Mouse (Mus musculus) naive thymus-derived CD4-positive, alpha-beta T cell, adult 2 months (primary cell): ENCODE data around the gene Crebbp.
"Not testable (repeated sequence)": the region's sequence is repeated elsewhere in the genome, so short reads cannot be mapped to it uniquely, and the experiment has no call there.

Source experiments
- DNase-seq: peaks from one replicate; pipeline ENCODE4 v3.0.0-alpha.2; 2011; ENCODE audit warnings: low read depth

The Crebbp gene

DNA sequence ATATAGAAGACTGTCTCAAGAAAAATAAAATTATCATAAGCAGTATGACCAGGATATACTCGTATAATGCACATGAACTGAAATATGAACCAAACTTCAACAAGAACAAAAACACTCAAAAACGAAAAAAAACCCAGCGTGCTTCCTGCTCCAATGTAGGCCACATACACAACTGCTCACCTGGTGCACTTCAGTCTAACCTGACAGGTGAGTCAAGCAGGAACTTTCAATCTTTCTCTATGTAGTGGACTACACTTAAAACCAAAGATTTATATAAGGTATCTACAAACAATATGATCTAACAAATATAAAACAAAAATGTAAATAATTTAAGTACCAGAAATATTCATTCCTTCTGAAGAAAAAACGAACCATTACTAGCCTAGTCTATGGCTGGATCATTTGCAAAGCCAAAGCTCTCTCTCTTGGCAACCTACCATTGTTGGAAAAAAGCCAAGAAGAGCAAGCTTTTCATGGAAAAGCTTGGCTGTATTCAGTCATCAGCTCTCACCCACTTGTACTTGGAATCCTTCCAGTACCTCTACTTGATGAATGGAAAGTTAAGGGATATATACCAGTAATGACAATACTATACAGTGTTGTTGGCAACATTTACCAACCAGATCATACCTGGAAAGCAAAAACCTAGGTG lies 53.4 kb downstream of the Crebbp start:
- no peak for DNase-seq

- DNase-seq, result no peak
These were observed 60.7 kb downstream of the Crebbp start for GRCm38 (mm10) chr16:4153121-4153520.

DNA sequence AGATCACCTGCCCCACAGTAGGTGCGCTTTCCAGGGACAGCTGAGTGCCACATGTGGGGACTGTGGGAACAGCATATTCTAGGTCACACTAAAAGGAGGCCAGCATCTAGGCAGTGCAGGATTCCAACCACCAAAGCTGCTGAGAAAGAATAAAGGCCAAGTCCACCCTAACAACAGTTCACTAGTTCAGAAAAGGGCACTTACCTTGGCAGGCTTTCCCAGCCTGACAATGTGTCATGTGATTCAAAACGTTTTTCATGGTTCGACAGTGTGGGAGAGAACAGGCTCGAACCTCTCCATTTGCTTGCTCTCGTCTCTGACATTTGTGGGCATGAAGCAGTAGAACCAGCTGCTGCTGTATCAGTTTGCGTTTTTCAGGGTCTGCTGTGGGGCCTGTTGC lies 75.3 kb downstream of the Crebbp start:
- no peak for DNase-seq

DNA sequence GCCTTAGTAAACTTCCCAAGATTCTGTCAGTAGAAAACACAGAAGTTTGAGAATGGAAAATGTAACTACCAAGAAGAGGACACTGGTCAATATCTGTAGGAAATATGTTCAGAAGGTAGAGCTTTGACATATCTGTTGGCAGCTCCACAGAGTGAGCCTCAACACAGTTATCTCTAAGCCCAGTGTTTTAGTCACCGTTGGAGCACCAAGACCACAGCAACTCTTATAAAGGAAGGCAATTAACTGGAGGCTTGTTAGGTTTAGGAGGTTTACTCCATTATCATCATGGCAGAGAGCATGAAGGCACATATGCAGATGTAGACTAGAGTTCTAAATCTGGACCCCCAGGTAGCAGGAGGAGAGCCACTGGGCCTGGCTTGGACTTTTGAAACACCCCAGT lies 80.0 kb downstream of the Crebbp start:
- DNase-seq, result no peak

DNA sequence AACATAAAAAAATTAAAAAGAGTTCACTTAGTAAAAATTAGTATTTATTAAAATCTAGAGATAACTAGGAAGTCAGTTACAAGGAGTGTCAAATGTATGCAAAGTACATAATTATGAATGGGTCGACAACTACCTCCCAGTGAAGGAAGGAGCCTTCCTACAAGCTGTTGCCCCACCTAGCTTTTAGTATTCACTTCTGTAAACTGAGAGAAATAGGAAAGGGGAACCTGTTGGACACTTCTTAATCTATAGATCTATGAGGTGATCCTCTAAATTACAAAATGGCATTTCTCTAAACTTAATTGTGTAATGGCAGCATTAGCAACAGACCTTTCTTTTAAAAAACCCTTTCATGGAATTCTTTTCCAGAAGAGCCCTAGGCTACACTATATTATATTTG lies 84.9 kb downstream of the Crebbp start:
- no peak for DNase-seq

DNA sequence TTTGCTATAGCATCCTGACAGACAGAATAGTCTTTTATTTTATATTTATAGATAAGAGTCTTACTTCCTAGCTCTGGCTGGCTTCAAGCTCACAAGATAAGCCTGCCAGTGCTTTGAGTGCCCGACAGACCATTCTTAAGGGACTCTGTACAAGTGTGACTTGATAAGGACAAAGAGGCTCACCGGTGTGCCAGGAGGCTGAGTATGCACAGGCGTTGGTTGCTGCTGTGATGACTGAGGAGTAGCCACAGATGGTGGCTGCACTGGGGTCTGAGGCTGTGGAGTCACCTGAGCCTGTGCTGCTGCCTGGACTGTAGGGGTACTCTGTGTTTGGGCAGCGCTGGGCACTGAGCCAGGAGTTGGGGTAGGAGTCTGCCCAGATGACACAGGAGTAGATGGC lies 96.7 kb downstream of the Crebbp start:
- DNase-seq, result no peak

GRCm38 (mm10) chr16:4100374-4100773 lies 113.4 kb downstream of the Crebbp start:
- no peak for DNase-seq

- DNase-seq, result no peak
These were observed 116.3 kb downstream of the Crebbp start for GRCm38 (mm10) chr16:4097521-4097920.

DNA sequence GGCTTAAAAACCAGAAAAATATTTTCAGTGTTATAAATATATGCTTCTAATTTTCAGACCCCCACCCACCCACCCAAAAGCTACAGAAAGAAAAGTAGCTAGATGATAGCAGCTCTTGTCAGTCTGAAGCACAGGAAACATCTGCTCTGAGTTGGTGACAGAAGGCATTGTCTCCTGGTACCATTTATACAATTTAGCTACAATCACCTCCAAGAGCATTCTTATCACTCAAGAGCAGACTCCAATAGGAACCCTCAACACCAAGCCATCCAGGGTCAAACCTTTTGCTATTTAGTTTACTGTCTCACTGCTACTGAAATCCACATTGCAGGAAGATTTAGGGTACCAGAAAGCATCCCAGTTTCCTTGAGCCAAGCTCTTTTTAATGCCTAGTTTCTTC lies 116.9 kb downstream of the Crebbp start:
- no peak for DNase-seq

DNA sequence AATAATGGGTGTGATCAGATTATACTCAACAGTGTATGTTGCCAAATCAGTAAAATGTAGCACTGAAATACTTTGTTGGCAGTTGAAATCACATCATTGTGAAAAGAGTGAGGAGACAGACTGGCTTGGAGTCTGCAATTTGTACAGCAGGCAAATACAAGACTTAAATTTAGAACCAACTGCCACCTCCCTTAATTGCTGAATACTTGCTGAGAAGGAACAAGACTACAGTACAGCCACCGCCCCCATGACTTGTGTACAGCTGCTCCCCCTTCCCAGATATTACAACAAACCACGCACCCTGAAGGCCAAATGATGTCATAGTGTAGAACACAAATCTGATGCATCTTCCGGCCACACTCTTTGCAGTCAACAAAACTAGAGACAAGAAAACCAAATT lies 117.7 kb downstream of the Crebbp start:
- DNase-seq, result no peak

DNA sequence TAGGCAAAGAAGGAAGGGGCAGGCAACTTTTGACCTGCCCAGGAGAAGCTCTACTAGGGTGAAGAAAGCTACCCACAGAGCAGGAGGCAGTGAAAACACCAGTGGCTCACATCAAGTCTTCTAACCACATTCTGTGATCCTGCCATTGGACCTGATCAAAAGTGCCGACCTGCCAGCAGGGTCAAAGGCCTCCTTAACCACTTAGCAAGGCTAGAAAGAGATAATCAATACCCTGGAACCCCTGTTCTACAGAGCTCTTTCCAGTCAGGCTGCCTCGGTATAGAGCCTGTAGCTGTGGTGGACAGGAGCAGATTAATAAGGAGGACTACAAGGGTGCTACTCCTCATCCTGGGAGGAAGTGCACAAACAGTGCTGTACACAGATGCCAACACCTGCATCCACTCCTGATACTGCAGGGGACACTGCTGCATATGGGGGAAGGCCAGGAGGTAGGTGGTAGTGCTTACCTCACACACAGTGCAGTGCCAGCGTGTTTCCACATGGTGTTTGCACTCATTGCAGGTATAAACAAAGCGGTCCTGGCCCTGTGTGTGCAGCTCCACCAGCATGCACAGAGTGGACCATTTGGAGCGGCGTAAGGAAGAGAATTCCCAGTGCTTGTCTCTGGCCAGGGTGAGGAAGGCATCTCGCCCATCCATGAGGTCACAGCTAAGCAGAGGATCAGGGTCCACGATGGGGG lies 126.4 kb downstream of the Crebbp start:
- DNase-seq, result no peak

- no peak for DNase-seq
These were observed 127.9 kb downstream of the Crebbp start for GRCm38 (mm10) chr16:4085851-4086387.

- no peak for DNase-seq
These were observed 128.7 kb downstream of the Crebbp start for GRCm38 (mm10) chr16:4085051-4085450.

DNA sequence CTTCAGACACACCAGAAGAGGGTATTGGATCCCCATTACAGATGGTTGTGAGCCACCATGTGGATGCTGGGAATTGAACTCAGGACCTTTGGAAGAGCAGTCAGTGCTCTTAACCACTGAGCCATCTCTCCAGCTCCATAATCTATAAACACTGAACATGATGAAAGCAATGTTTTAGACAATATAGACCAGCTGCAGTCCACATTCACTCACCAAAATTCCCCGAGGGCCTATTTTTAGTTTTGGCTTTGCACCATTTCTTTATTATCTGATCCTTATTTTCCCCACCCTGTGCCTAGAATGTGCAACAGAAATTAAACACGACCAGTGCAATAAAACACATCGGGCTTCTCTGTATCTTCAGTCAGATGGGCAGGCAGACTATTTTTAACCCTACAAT lies 133.4 kb downstream of the Crebbp start:
- not testable (repeated sequence) for DNase-seq

GRCm38 (mm10) chr16:4079656-4080055 lies 134.1 kb downstream of the Crebbp start:
- no peak for DNase-seq

GRCm38 (mm10) chr16:4078302-4078701 lies 135.5 kb downstream of the Crebbp start:
- DNase-seq, result peak; percentile 26

GRCm38 (mm10) chr16:4077384-4078061 lies 136.3 kb downstream of the Crebbp start, which contains the start of gene Trap1:
Trap1 (minus strand) TSS chr16:4077827.
- DNase-seq, result peak; percentile 96

GRCm38 (mm10) chr16:4074836-4075235 lies 139.0 kb downstream of the Crebbp start:
- peak; percentile 28 for DNase-seq

- DNase-seq, result no peak
These were observed 139.5 kb downstream of the Crebbp start for GRCm38 (mm10) chr16:4074297-4074696.

DNA sequence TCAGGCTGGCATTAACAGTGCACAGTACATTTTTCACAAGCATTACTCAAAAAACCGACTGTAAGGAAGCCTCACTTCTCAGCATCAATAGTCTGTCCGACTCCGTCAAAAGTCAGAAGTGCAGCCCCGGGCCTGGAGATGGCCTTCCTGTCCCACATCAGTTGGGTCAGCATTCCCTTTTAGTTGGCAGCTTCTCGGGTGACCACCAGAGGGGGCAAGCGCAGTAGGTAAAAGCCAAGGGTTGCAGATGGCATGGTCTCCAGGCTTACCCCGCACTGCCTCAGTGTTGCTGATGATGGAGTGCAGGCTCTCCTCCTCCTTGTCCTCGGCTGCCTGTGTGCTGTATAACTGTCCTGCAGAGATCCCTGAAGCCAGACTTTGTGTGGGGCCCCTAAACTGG lies 145.2 kb downstream of the Crebbp start:
- DNase-seq, result peak; percentile 63

DNA sequence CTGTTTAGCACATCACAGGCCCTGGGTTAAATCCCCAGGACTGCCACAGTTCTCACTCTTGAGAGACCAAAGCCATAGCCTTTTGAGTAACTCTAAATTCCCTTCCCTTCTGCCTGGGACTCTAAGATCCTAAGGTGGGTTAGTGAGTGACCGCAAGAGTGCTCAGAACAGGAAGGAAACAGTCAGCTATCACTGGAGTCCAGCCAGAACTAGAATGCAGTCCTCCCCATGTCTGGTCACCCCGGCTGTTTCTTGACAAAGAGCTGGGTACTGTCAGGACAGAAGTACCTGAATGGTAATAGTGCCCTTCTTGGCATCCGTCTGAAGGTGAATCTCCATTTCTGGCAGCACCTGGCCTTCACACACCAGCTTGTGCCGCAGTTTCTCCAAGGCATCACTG lies 148.9 kb downstream of the Crebbp start:
- no peak for DNase-seq

- DNase-seq, result no peak
These were observed 160.0 kb downstream of the Crebbp start for GRCm38 (mm10) chr16:4053811-4054210.

DNA sequence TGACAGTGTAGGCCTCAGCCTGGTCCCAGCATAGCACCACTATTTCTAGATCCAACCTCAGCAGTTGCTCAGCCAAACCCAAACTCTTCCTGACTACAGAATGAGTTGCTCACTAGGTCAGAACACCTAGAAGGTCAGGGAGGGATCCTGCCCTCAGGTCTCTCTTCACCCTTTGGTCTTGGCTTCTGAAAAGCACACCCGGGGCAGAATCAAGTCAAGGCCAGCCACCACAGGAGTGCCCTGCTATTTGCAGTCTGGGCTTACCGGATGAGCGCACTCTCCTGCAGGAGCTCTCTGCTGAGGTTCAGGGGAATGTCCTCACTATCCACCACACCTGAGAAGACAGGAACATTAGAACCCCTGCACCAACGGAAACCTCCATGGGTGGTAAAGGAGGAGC lies 161.2 kb downstream of the Crebbp start:
- DNase-seq, result no peak
